Mouse (Mus musculus) layer of hippocampus, adult 9-11 months (tissue): ENCODE results near the gene Laptm5.
A peak's percentile ranks its signal among the peaks of the same experiment; 100 is the strongest.

Source experiments
- DNase-seq: peaks from one replicate; pipeline ENCODE4 v3.0.0; 2022

Gene Laptm5

GRCm38 (mm10) chr4:130920951-130921693 lies 8.2 kb downstream of the Laptm5 start:
- DNase-seq, result no peak

- no peak for DNase-seq
Measured at GRCm38 (mm10) chr4:130921986-130922385, 9.1 kb downstream of the Laptm5 start.

- DNase-seq, result no peak
Measured at GRCm38 (mm10) chr4:130926274-130926673, 13.3 kb downstream of the Laptm5 start.

GRCm38 (mm10) chr4:130927821-130928220 lies 14.9 kb downstream of the Laptm5 start:
- DNase-seq, result no peak

- peak; percentile 60 for DNase-seq
Measured at GRCm38 (mm10) chr4:130942644-130943043, 29.7 kb downstream of the Laptm5 start.

GRCm38 (mm10) chr4:130944112-130944511 lies 31.2 kb downstream of the Laptm5 start, which contains the start of gene Matn1:
TSS of gene Matn1 (plus strand) at chr4:130944385.
- no peak for DNase-seq

- no peak for DNase-seq
Measured at GRCm38 (mm10) chr4:130944779-130945178, 31.9 kb downstream of the Laptm5 start.

GRCm38 (mm10) chr4:130947094-130947647 lies 34.2 kb downstream of the Laptm5 start:
- no peak for DNase-seq

- no peak for DNase-seq
Measured at GRCm38 (mm10) chr4:130949821-130950384, 37.0 kb downstream of the Laptm5 start.

GRCm38 (mm10) chr4:130952531-130952930 lies 39.6 kb downstream of the Laptm5 start:
- no peak for DNase-seq

- DNase-seq, result no peak
Measured at GRCm38 (mm10) chr4:130957156-130957555, 44.2 kb downstream of the Laptm5 start.

- DNase-seq, result no peak
Measured at GRCm38 (mm10) chr4:130958812-130959211, 45.9 kb downstream of the Laptm5 start.

- DNase-seq, result no peak
Measured at GRCm38 (mm10) chr4:130959678-130960077, 46.8 kb downstream of the Laptm5 start.

GRCm38 (mm10) chr4:130960118-130960734 lies 47.3 kb downstream of the Laptm5 start:
- DNase-seq, result peak; percentile 60

GRCm38 (mm10) chr4:130971278-130971677 lies 58.4 kb downstream of the Laptm5 start:
- no peak for DNase-seq

- DNase-seq, result no peak
Measured at GRCm38 (mm10) chr4:130972421-130972829, 59.5 kb downstream of the Laptm5 start.

- DNase-seq, result peak; percentile 64
Measured at GRCm38 (mm10) chr4:130973332-130974263, 60.7 kb downstream of the Laptm5 start.

GRCm38 (mm10) chr4:130978981-130979380 lies 66.1 kb downstream of the Laptm5 start:
- no peak for DNase-seq

- peak; percentile 11 for DNase-seq
Measured at GRCm38 (mm10) chr4:130984416-130985182, 71.7 kb downstream of the Laptm5 start.
